Mouse (Mus musculus) thymus, adult 2 months (tissue): ENCODE data around the gene Shld1. TPM values are rescaled to one million over a fixed set of nuclear protein-coding genes. Genes with fewer than 3 reads are reported as not detected.

ENCODE experiments used
- DNase-seq: peaks from one replicate; pipeline ENCODE4 v3.0.0; 2021
- H3K27ac ChIP-seq: fragments of 200-500 bp; 2 replicates; pipeline ENCODE4 v1.5.1; 2012; ENCODE audit warnings: low read length, control low read depth; ENCODE audit not compliant: control insufficient read depth, insufficient read depth
- H3K27me3 ChIP-seq: fragments of 200-500 bp; 2 replicates; pipeline ENCODE4 v1.6.1; 2012; ENCODE audit warnings: mild to moderate bottlenecking, low read length, moderate library complexity, mixed read lengths; ENCODE audit not compliant: control insufficient read depth, insufficient read depth
- H3K36me3 ChIP-seq: fragments of 200-500 bp; 2 replicates; pipeline ENCODE4 v1.6.1; 2012; ENCODE audit warnings: mild to moderate bottlenecking, low read length, moderate library complexity; ENCODE audit not compliant: control insufficient read depth, insufficient read depth
- H3K4me1 ChIP-seq: fragments of 200-500 bp; replicated peaks from 2 replicates; pipeline ENCODE4 v1.6.1; 2012; ENCODE audit warnings: low read length; ENCODE audit not compliant: control insufficient read depth, insufficient read depth
- H3K4me3 ChIP-seq: fragments of 200-500 bp; 2 replicates; pipeline ENCODE4 v1.5.1; 2012; ENCODE audit warnings: mild to moderate bottlenecking, low read length, control low read depth, moderate library complexity; ENCODE audit not compliant: control insufficient read depth, insufficient read depth
- CTCF ChIP-seq: fragments of 200-500 bp; IDR thresholded peaks from 2 replicates; pipeline ENCODE4 v1.5.1; 2012; ENCODE audit warnings: mild to moderate bottlenecking, control low read depth, low read length, moderate library complexity, borderline replicate concordance; ENCODE audit not compliant: control insufficient read depth, poor library complexity, insufficient read depth; ENCODE audit errors: extremely low read depth
- POLR2A ChIP-seq: fragments of 200-500 bp; IDR thresholded peaks from 2 replicates; pipeline ENCODE4 v1.6.1; 2012; ENCODE audit warnings: mild to moderate bottlenecking, low read length, control low read depth, moderate library complexity; ENCODE audit not compliant: control insufficient read depth, poor library complexity, insufficient read depth; ENCODE audit errors: extremely low read depth
- WGBS: fragments of 180-500 bp; shearing (Covaris S2); methylation state at CpG from one replicate; pipeline ENCODE4 v1.1.7; 2018; 5-methylcytosine and 5-hydroxymethylcytosine counted together
- polyA plus RNA-seq: library from polyadenylated mRNA; depleted of rRNA; stranded (reverse); fragments of >200 nt; gene quantifications from 2 replicates; pipeline ENCODE4 v1.2.3, GENCODE M21; 2012

The Shld1 gene
- polyA plus RNA-seq, 1 experiment, result 20.8 TPM

DNA sequence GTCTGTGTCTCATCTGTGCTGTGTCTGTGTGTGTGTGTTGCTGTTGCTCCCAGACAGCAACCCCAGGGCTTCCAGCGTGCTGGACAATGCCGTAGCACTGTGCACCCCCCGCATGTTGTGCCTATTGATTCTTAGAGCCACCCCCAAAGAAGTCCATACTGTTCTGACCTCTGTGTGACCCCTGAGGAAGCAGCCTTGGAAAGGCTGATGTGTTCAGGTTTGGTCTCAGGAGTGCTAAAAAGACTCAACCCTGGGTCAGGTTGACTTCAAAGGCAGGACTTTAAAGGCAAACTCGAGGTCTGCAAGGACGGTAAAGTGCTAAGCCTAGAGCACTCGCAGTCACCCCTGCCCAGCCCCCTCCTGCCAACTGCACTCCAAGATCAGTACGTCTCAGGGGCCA lies 11.0 kb downstream of the Shld1 start:
- H3K27me3 ChIP-seq, result no peaks in the 10 kb centered on the region
- no peak for DNase-seq
- H3K4me3 ChIP-seq, result no peak overlapping the region
- no peaks in the 10 kb centered on the region for H3K36me3 ChIP-seq
- H3K4me1 ChIP-seq, result peaks cover 2% of the 10 kb centered on the region
- H3K27ac ChIP-seq, result no peak overlapping the region
- TF ChIP-seq POLR2A (no peak), CTCF (no peak)
- 85% methylated on average over 7 of the region's 7 CpGs for WGBS

DNA sequence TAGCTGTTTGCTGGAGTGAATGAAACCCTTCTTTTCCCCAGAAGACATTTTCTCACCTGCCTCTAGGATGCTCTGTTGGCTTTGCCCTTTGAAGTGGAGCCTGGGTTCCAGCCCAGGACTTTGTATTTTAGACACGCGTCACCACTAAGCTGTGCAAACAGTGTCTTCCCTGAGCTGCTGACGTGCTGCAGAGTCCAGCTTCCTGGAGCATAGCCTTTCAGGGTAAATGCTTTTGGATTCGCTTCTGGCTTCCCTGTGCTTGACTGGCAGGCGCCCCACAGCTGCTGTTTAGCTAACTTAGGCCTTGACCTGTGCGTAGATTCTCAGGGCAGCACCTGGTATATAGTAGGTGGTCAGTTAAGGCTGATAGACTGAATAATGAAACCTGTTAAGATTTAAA lies 11.7 kb downstream of the Shld1 start:
- Histone ChIP-seq H3K27ac (no peak overlapping the region), H3K27me3 (no peaks in the 10 kb centered on the region), H3K4me3 (no peak overlapping the region), H3K36me3 (no peaks in the 10 kb centered on the region), H3K4me1 (peaks cover 4% of the 10 kb centered on the region)
- no peak for TF ChIP-seq POLR2A
- TF ChIP-seq CTCF, result no peak
- WGBS, result 91% methylated on average over 6 of the region's 6 CpGs
- DNase-seq, result no peak

DNA sequence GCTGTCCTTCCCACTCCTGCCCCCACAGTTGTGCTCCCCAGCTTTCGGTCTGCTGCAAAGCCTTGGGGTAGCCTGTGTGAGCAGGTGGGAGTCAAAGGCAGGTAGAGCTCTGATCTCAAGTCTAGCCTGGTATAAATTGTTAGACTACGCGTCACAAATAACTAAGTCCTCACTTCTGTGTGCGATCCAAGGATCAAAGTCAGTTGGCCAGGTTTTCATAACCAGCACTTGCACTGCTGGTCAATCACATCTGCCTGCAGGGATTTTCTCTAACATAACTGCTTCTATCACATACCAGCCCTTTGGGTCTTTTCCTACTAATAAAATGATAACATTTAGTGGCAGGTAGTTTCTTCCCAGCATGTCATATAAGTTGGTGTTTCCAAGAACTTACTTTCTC lies 14.2 kb downstream of the Shld1 start:
- Histone ChIP-seq H3K4me1 (peaks cover 7% of the 10 kb centered on the region), H3K36me3 (no peaks in the 10 kb centered on the region), H3K4me3 (no peak overlapping the region), H3K27ac (no peak overlapping the region), H3K27me3 (no peaks in the 10 kb centered on the region)
- 96% methylated on average over 4 of the region's 4 CpGs for WGBS
- DNase-seq, result no peak
- TF ChIP-seq POLR2A, result no peak
- no peak for TF ChIP-seq CTCF

DNA sequence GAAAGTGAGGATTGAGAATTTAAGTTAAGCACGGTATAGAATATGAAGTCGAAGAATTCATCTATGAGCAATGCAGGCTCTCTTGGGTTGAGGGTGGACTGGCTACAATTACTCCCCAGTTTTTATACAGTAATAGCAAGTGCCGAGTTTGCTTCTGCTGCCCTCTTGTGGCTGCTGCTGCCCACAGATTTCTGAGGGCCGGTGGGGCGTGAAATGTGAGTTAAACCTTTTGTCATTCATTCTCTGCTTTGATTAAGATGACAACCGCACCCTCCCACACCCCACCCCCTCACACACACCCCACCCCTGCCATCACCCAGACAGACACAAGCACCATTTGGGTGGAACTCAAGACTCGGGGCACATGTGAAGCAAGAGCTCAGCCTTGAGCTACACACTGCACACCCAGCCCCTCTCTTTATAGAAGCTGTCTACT lies 14.7 kb downstream of the Shld1 start:
- WGBS, result 20% methylated on average over 7 of the region's 7 CpGs
- TF ChIP-seq CTCF, result peak; percentile 55; the same call in 1 of the 2 replicates
- no peak for TF ChIP-seq POLR2A
- H3K27me3 ChIP-seq, result no peaks in the 10 kb centered on the region
- no peaks in the 10 kb centered on the region for H3K36me3 ChIP-seq
- H3K27ac ChIP-seq, result no peak overlapping the region
- peak; percentile 71 for DNase-seq
- H3K4me3 ChIP-seq, result no peak overlapping the region
- H3K4me1 ChIP-seq, result peaks cover 7% of the 10 kb centered on the region

DNA sequence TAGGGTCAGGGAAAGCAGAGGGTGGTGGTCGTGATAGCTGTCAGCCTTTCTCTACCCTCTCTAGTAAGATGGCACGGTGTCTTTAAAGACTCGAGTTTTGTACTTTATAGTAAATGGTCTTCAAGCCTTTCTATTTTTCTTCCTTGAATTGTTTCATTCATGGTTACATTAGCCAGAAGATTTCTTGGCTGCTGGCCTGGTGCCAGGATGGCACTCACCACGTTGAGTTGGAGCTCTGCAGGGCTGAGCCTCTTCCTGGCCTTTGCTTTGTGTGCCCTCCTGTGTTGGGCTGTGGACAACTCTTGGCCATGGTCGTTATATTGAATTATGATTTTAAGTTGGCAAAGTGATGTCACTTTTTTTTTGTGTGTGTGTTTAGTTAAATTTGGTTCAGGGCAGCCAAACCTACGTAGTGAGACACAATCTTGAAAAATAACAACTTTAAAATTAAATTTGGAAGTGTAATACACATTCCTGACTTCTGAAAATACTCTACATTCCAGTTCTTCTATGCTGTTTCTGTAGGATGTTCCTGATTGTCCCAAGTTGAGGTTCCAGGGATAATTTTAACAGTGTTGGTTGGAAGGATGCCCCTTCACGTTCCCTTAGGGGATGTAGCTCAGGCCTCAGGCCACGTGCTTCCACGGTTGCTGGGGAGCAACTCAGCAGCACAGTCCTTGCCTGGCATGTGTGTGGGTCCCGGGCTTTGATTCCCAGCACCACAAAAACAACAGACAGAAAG lies 18.7 kb downstream of the Shld1 start:
- H3K27ac ChIP-seq, result no peak overlapping the region
- no peaks in the 10 kb centered on the region for H3K27me3 ChIP-seq
- WGBS, result 91% methylated on average over 10 of the region's 10 CpGs
- DNase-seq, result no peak
- H3K36me3 ChIP-seq, result no peaks in the 10 kb centered on the region
- no peak overlapping the region for H3K4me3 ChIP-seq
- peaks cover 7% of the 10 kb centered on the region for H3K4me1 ChIP-seq
- no peak for TF ChIP-seq CTCF
- no peak for TF ChIP-seq POLR2A

DNA sequence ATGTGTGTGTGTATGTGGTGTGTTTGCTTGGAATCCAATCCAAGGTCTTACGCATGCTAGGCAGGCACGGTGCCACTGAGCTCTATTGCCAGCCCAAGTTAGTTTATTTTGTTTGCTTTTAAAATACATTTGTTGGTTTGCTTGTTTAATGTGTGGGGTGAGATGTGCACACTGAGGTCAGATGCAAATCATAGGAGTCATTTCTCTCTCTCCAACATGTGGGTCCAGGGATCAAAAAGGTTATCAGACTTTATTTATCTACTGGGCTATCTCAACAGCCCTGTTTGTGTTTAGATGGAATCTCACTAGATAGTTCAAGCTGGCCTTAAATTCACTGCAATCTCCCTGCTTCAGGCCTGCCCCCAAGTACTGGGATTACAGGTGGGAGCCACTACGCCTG lies 19.6 kb downstream of the Shld1 start:
- DNase-seq, result no peak
- Histone ChIP-seq H3K36me3 (no peaks in the 10 kb centered on the region), H3K27ac (no peak overlapping the region), H3K27me3 (no peaks in the 10 kb centered on the region), H3K4me1 (peaks cover 7% of the 10 kb centered on the region), H3K4me3 (no peak overlapping the region)
- no peak for TF ChIP-seq CTCF
- no peak for TF ChIP-seq POLR2A
- WGBS, result 94% methylated on average over 3 of the region's 3 CpGs
